Mouse (Mus musculus): ENCODE data around the gene Tmem213.

The Tmem213 gene

DNA sequence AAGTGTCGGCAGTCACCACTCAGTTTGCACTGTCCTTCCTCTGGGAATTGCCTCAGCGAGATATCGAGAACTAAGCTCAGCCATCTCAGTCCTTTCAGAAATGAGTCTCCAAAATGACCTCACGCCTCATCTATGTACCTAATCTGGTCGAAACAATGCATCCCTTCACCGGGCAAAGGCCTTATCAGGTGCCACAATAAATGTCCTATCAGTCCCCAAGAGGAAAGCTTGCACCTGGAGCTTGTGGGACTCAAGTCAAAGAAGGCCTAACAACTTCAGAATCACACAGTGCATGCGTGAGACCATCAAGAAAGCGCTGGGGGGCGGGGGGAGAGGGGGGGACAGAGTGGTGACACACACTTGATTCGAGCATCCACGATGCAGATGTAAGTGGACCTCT is 43.2 kb downstream of the Tmem213 start:
- in situ Hi-C loops (cut with MseI, MboI) = no loop called here

DNA sequence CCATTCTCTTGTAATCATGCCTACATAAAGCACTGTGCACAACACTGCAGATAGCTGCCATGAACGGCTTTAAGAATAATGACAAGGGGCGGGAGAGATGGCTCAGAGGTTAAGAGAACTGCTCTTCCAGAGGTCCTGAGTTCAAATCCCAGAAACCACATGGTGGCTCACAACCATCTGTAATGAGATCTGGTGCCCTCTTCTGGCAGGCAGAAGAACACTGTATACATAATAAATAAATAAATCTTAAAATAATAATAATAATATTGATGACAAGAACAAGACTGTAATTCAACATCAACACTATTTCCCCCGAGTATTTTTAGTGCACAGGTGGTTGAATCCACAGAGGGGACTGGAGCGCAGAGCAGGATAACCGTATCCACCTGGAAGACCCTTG is 47.1 kb downstream of the Tmem213 start:
- in situ Hi-C loops (cut with MseI, MboI) = no loop called here

- in situ Hi-C loops (cut with MseI, MboI) = no loop called here
These were observed 48.9 kb downstream of the Tmem213 start for GRCm38 (mm10) chr6:38157925-38158324.

GRCm38 (mm10) chr6:38159576-38159975 is 50.5 kb downstream of the Tmem213 start:
- in situ Hi-C loops (cut with MseI, MboI) = no loop called here

DNA sequence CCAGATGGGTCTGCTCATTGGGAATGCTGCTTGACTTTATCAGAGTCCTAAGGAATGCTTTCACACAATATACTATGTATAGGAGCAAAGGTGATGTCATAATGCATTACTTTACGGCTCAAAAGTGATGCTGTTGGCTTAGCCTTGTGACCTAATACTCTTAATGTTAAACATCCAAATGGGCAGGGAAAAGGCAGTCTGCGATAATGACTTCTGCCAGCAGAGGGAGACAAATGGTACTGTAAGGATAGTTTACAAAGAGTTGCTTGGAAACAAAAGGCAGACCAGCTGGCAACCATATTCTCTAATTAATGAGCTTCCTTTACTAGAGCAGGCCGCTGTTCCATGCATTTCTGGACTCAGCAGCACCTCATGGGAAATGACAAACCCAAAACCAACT is 51.0 kb downstream of the Tmem213 start:
- in situ Hi-C loops (cut with MseI, MboI) = no loop called here

GRCm38 (mm10) chr6:38160556-38160955 is 51.5 kb downstream of the Tmem213 start:
- in situ Hi-C loops (cut with MseI, MboI) = no loop called here

- in situ Hi-C loops (cut with MseI, MboI) = no loop called here
These were observed 53.9 kb downstream of the Tmem213 start for GRCm38 (mm10) chr6:38162825-38163504.

- in situ Hi-C loops (cut with MseI, MboI) = loop anchor here in 1 of 2 experiments (5.0 kb wide), 1 partner anchor 98 kb away; no protein-coding TSS in a partner anchor
These were observed 55.6 kb downstream of the Tmem213 start for GRCm38 (mm10) chr6:38164705-38165104.

GRCm38 (mm10) chr6:38165385-38165784 is 56.3 kb downstream of the Tmem213 start:
- in situ Hi-C loops (cut with MseI, MboI) = loop anchor here in 1 of 2 experiments (5.0 kb wide), 1 partner anchor 97 kb away; no protein-coding TSS in a partner anchor
